Mouse (Mus musculus): Measurements from ENCODE around the gene Zfp988.
"Not testable (repeated sequence)": the region's sequence is repeated elsewhere in the genome, so short reads cannot be mapped to it uniquely, and the experiment has no call there.

Gene Zfp988

DNA sequence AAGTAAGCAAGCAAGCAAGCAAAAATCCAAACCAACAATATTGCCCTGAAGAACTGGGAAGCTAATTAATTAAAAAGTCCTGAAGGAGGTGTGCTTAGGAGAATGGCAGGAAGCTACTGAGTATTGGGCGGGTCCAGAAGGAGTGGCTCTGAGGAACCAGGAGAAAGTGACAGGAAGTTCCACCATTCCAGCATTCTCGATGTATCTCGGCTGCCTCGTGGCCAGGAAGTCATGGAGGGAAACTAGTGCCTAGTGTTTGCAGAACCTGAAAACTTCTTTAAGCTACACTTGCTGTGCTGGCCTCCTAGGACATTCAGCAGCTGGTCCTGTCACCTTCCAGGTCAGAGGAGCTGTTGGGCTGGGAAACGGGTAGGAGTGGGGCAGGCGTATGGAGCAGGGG lies at the start of gene Zfp988:
Gene Zfp988 (plus strand): TSS at position 239 of the 400 bp plus-strand sequence.
- not testable (repeated sequence) for DNase-seq (ENCODE audit: low spot score)

DNA sequence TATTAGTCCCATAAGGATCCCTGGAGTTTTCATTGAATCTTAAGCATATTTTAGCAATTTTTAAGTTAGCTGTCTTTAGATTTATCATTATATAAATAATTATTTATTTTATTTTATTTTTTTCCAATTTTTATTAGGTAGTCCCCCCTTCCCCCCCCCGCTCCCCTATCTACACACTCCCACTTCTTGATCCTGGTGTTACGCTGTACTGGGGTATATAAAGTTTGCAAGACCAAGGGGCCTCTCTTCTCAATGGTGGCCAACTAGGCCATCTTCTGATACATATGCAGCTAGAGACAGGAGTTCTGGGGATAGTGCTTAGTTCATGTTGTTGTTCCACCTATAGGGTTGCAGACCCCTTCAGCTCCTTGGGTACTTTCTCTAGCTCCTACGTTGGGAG lies 42.8 kb upstream of the Zfp988 start:
- DNase-seq (ENCODE audit: low spot score), result not testable (repeated sequence)

DNA sequence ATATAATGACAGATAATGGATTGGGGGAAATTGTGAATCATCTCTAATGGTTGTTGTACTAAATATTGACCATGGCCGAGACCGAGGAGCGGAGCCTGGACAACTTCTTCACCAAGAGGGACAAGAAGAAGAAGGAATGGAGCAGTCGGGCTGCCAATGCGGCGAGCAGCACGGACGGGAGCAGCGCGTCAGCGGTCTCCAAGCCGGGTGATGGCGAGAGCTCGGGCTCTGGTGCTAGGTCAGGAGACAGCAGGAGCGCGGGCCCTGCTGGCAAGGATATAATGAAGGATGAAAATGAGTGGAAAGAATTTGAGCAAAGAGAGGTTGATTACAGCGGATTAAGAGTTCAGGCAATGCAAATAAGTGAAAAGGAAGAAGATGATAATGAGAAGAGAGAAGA lies 38.2 kb upstream of the Zfp988 start:
- not testable (repeated sequence) for DNase-seq (ENCODE audit: low spot score)

DNA sequence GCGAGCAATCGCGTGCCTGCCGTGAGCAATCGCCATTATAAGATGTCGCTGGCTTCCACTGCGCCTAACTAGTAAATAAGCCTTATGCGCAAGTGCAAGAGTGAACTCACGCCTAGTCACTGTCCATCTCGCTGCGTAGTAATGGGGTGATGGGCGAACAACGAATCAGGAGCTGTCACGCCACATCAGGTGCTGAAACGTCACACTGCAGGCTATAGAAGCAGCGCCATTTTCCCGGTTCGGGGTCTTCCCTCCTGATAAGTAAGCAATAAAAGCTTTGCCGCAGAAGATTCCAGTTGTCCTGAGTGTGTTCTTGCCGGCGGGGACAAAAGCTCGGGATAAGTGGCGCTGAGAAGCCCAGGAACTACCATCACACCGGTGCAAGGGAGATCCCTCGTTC lies 36.7 kb upstream of the Zfp988 start:
- DNase-seq (ENCODE audit: low spot score), result not testable (repeated sequence)

DNA sequence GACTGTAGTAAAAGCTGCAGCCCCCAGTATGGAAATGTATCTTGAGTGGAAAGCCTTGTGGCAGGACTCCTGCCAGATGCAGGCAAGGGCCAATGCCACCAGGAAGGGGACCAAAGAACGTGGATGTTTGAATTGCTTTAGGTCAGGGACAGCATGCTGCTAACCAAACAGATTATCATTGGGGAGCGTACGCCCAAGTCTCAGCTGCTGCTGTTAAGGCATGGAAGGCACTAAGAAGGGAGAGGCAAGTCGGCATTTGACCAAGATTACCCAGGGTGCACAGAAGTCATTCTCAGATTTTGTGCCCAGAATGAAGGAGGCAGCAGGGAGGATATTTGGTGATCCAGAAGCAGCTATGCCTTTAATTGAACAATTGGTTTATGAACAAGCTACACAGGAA lies 35.4 kb upstream of the Zfp988 start:
- not testable (repeated sequence) for DNase-seq (ENCODE audit: low spot score)

DNA sequence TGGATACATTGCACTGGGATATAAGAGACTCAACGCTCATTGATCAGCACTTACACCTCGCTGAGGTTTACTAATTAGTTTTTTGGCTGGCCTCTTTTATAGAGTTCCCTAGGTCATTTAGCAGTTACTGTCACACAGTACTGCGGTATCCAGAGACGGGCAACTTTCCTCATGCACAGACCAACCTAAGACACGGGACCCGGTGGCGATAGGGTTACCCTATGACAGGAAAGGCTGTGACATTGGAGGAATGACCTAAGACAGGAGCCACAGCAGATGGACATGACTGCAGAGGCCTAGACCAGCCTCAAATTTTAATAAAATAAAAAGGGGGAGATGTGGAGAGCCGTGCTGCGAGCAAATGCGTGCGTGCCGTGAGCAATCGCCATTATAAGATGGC lies 33.9 kb upstream of the Zfp988 start:
- not testable (repeated sequence) for DNase-seq (ENCODE audit: low spot score)

DNA sequence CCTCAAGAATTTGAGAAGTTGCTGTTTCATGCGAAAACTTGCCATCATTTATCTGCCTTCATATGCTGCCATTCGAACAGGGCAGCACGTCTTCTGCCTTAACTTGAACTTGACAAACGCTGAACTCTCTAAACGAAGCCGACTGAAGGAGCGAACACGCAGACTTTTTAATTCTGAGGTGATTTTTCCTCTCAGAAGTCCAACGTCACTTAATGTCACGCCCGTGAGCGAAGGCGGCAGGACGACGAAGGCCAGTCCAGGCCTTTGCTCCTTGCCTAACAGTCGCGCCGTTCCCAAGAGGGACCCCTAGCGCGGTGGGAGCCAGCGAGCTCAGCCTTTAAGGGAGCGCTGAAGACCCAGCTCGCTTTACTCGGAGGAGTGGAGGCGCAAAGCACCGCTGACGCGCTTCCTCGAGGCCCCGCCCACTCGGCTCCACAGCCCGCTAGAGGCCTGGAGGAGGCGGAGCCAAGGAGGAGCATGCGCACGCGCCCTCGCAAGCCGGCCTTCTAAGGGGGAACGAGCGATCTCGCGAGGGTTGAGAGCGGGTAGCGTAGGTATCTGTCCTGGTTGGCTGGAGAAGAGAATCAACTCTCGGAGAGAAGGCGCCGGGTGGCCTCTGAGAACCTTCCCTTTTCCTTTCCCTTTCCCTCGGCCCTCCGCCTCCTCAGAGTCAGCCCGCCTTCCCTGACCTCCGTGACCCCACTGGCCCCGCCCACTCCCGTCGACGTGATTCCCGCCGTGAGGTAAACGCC lies 30.3 kb upstream of the Zfp988 start:
- DNase-seq (ENCODE audit: low spot score), result peak; percentile 67

DNA sequence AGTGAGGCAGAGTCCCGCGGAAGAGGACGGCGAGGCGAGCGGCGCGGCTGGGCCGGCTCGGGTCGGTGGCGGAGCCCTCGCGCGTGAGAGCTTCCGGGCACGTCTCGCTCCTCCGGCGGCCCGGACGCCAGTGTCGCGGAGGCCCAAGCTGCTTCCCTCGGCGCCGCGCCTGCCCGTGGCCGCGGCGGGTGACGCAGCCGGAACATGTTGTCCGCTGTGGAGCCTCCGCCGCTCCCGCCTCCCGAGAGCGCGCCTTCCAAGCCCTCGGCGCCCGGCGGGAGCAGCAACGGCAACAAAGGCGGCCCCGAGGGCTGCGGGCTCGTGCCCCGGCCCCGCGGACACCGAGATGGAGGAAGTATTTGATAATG lies 29.7 kb upstream of the Zfp988 start:
- DNase-seq (ENCODE audit: low spot score), result not testable (repeated sequence)

DNA sequence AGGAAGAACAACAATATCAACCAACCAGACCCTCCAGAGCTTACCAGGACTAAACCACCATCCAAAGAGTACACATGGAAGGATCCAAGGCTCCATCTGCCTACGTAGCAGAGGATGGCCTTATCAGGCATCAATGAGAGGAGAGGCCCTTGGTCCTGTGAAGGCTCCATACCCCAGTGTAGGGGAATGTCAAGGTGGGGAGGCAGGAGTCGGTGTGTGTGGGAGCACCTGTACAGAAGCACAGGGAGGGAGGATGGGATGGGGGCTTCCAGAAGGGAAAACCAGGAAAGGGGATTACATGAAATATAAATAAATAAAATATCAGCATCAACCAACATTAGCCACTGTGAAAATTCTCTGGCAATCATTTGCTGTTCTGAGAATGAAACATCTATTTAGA lies 25.1 kb upstream of the Zfp988 start:
- not testable (repeated sequence) for DNase-seq (ENCODE audit: low spot score)

DNA sequence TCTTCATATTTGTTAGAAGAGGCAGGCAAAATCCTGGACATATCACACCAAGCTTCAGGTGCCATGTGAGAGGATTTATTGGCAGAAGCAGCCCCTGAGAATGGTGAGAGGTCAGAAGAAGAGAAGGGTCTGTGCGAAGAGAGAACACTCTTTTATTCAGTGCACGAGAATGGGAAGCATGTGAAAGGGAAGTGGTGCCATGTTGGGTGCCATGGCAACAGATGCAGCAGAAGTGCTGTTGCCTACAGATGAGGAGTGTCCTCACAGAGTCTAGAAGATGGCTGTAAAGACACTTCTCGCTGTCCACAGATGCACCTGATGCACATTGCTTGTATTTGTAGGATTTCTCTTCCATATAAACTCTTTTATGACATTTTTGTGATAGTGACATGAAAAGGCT lies 6.9 kb upstream of the Zfp988 start:
- DNase-seq (ENCODE audit: low spot score), result not testable (repeated sequence)

DNA sequence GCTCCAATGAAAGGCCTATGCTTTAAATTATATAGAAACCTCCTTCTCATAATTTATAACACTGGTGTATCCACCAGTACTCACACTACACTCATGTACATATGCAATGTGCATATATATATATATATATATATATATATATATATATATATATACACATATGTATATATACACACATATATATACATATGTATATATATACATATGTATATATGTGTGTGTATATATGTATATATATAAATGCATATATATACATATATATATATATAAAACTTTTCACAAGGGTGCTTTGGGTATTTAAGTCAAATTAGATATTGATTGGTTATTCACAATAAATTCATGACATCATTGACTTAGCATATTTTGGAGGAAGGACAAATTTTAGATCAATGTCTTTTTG lies 3.1 kb upstream of the Zfp988 start:
- DNase-seq (ENCODE audit: low spot score), result not testable (repeated sequence)

DNA sequence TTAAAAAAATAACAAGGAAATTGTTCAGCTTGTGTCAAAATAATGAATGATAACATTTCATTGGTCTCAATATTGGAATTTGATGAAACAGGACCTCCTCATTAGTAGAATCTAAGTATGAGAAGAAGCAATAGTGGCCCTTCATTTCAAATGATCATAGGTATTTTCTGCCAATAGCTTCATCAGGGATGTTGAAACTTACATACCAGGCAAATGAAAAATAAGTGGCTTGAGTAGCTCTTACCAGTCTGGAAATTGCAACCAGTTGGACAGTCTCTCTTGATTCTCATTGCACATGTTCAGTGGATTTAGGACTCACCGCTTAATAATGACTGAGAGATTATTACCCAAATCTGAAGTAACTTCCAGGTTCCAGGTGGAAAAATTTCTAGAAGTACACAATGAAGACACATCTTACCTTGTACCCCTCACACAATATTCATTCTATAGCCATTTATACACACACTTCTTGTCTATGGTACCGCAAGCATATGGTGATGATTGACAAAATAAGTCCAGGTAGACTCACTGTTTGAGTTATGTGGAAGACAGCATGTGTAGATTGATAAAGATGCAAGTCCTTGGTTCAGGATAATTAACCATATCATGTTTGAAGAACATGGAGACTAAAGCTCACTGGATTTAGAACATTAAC lies 29.7 kb downstream of the Zfp988 start:
- not testable (repeated sequence) for DNase-seq (ENCODE audit: low spot score)

DNA sequence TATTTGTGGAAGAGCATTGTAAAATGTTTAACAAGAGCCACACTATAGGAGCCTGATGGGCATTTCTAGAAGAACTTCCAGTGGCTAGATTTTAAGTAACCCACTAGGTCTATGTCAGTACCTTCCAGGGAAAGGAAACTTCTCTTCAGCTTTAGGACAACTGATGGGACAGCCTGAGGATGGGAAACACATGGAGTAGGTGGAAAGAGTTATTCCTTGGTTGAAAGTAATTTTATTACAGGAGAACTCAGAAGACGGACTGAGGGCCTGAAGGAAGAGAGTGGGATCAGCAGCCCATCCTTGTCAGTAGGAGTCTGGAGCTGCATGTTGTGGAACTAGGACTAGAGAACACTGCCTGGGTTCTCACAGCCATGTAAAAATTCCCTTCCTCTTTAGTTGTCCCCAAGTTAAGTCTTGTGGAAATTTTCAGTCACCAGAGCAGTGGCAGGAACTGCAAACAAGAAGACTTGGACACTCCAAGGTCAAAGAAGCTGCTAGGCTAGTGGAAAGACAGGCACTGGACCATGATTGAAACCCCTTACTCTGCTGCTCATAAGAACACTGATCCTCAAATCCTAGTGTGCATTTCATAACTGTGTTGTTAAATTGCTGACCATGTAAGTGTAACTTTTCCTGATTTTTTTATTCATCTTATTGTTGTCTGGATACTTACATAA lies 30.4 kb downstream of the Zfp988 start:
- DNase-seq (ENCODE audit: low spot score), result peak; percentile 41

DNA sequence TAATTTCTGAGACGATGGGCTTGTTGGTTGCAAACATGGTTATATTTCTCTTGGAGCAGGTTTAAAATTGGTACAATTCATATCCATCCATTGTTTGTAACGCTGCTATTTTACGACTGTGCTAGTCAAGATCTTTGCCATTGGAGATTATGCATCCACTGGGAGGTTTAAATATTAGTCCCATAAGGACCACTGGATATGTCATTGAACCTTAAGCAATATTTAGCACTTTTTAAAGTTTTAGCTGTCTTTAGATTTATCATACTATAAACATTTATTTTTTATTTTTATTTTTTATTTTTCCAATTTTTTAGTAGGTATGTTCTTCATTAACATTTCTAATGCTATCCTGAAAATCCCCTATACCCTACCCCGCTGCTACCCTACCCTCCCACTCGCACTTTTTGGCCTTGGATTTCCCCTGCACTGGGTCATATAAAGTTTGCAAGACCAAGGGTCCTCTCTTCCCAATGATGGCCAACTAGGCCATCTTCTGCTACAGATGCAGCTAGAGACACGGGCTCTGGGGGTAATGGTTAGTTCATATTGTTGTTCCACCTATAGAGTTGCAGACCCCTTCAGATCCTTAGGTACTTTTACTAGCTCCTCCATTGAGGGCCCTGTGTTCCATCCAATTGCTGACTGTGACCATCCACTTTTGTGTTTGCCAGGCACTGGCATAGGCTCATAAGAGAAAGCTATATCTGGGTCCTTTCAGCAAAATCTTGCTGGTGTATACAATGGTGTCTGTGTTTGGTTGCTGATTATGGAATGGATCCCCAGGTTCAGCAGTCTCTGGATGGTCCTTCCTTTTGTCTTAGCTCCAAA lies 31.1 kb downstream of the Zfp988 start:
- DNase-seq (ENCODE audit: low spot score), result peak; percentile 66

DNA sequence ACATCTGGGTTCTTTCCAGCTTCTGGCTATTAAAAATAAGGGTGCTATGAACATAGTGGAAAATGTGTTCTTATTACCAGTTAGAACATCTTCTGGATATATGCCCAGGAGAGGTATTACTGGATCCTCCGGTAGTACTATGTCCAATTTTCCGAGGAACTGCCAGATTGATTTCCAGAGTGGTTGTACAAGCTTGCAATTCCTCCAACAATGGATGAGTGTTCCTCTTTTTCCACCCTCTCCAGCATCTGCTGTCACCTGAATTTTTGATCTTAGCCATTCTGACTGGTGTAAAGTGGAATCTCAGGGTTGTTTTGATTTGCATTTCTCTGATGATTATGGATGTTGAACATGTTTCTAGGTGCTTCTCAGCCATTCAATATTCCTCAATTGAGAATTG lies 32.0 kb downstream of the Zfp988 start:
- not testable (repeated sequence) for DNase-seq (ENCODE audit: low spot score)

DNA sequence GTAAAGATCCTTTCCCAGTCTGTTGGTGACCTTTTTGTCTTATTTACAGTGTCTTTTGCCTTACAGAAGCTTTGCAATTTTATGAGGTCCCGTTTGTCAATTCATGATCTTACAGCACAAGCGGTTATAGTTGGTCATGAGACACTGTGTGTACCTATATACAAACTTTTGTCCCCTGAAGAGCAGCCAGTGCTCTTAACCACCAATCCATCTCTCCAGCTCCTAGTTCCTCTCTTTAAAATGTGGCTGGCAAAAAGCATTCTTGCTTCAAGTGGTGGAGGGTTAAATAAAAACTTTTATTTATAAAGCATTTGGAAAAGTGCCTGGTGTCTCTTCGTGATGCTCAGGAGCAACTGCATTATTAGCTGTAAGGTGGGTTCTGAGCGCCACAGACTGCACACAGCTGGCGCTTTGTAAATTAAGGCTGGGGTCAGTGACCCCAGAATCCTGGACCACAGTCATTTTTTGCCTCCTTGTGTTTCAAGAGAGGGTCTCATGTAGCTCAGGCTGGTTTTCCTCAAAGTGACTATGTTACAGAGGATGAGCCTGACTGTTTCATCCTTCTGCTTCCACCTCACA lies 32.6 kb downstream of the Zfp988 start:
- peak; percentile 47 for DNase-seq (ENCODE audit: low spot score)

DNA sequence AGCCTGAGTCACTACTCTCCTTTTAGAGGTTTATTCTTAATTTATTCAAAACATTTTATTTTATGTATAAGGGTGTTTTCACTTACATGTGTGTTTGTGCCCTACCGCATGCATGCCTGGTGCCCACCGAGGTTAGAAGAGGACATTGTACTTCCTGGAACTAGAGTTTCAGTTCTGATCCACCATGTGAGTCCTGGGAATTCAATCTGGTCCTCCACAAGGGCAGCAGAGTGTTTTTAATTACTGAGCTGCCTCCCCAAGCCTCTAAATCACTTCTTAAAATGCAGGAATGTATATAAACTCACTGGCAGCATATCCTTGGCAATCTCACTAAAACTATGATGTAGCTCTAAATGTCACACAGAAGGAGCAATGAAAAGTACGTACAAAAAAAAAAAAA lies 33.2 kb downstream of the Zfp988 start:
- DNase-seq (ENCODE audit: low spot score), result not testable (repeated sequence)

DNA sequence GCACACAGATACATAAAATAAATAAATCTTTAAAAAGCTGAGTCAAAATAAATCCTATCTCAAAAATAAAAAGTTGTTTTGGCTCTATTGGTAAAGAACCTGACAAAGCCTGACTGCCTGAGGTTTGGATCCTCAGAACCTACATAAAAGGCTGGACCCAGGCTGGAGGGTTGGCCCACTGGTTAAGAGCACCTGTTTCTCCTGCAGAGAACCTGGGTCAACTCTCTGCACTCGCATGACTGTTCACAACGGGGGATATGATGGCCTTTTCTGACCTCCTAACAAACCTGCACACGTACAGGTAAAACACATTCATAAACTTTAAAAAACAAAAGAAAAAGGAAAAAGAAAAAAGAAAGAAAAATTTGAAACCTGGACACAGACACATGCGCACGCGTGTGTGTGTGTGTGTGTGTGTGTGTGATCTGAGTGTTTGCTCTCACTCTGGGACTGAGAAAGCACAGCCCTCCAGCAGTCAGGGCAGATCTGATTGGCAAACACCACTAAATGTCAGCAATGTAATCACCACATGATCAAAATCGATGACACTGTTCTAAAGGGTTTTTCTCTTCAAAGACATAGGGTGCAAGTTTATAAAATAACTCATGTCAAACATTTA lies 34.2 kb downstream of the Zfp988 start:
- peak; percentile 67 for DNase-seq (ENCODE audit: low spot score)

DNA sequence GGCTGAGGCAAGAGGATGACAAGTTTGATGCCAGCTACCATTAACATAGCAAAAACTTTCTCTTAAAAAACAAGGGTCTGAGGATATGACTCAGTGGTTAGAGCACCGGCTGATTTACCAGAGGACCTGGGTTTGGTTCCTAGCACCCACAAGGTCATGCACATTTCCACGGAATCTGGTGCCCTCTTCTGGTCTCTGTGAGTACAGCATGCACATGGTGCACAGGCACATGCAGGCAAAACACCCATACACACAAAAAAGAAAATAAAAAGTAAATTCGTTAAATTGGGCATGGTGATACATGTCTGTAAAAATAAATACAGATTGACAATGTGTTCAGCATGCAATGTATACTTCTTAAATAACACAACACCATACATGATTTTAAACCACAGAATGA lies 34.8 kb downstream of the Zfp988 start:
- peak; percentile 46 for DNase-seq (ENCODE audit: low spot score)

DNA sequence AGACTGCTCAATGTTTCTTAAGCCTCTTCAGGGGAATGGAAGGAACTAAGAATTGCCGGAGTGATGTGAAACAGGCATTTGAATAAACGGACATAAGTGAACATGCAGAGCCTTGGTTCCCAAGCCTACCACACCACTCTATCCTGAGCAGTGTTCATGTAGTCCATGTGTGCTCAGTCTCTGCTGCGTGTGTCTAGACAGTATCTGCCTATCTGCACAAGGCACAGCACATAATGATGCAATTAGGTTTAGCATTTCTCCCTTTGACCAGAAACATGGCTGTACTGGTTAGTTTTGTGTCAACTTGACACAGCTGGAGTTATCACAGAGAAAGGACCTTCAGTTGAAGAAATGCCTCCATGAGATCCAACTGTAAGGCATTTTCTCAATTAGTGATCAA lies 35.4 kb downstream of the Zfp988 start:
- DNase-seq (ENCODE audit: low spot score), result not testable (repeated sequence)

Data from testis, postnatal 10 days (tissue).